Mouse (Mus musculus): ENCODE results near the gene Gm49425. TPM values are rescaled to one million over a fixed set of nuclear protein-coding genes. Genes with fewer than 3 reads are reported as not detected.
"Not testable (repeated sequence)": the region's sequence is repeated elsewhere in the genome, so short reads cannot be mapped to it uniquely, and the experiment has no call there.

The Gm49425 gene
- not detected in 2 replicates for total RNA-seq (2014; fragmentation: Nextera tagmentation)
- total RNA-seq (2017): not detected in 2 replicates
- polyA plus RNA-seq (2012): not detected in 2 replicates

DNA sequence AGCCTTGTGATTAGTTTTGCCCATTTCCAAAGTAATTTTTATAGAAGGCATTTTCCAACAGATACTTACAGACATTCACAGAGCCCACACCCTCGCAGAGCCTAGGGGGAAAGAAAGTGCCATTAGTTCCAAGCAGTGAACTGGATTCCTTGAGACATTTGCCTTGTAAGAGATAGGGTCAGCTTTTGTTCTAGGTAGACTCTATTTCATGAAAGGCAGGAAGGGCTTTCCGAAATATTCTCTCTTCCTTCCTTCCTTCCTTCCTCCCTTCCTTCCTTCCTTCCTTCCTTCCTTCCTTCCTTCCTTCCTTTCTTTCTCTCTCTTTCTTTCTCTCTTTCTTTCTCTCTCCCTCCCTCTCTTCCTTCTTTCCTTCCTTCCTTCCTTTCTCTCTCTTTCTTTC, at the start of gene Gm49425:
Gene Gm49425 (minus strand): TSS at position 101 of the 400 bp plus-strand sequence.
- H3K9me3 ChIP-seq (replicated peaks): peaks cover 14% of the 10 kb centered on the region
- not testable (repeated sequence) for ATAC-seq (ENCODE audit: extremely low read depth, insufficient number of reproducible peaks, low FRiP score, poor library complexity, severe bottlenecking); H3K27me3 ChIP-seq (ENCODE audit: insufficient read depth, low read length); H3K4me1 ChIP-seq (ENCODE audit: insufficient read depth, low read depth, low read length); DNase-seq (ENCODE audit: low spot score); H3K4me3 ChIP-seq (ENCODE audit: low read depth, low read length); H3K36me3 ChIP-seq (replicated peaks)

DNA sequence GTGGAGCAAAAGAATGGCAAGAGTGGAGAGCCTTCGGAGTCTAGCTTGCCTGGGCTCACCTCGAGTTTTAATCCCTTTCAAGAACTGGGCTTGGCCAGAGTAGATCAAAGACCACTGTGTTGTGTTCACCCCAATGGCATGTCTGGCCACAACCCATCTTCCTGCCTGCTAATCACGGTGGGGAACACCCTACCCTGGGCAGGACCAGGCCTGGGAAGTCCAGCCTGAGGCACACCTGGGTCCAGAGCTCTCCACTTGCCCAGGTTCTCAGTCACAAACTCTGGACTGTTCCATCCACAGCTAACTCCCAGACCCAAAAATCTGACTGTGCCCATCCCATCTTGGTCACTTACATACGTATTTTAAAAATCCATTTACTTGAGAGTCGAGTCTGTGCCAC, 45.8 kb upstream of the Gm49425 start, which contains the start of gene Krt90:
Gene Krt90 (minus strand): TSS at position 101 of the 400 bp plus-strand sequence.
- DNase-seq (ENCODE audit: low spot score) (no peak), ATAC-seq (ENCODE audit: extremely low read depth, insufficient number of reproducible peaks, low FRiP score, poor library complexity, severe bottlenecking) (no peak)
- peaks cover 54% of the 10 kb centered on the region for H3K9me3 ChIP-seq (replicated peaks)
- TF ChIP-seq CTCF (IDR thresholded peaks at IDR 0.05; ENCODE audit: low read depth, low read length) (no peak), POLR2AphosphoS5 (IDR thresholded peaks at IDR 0.05; ENCODE audit: insufficient replicate concordance, low read depth, low read length) (no peak), GATA1 (IDR thresholded peaks at IDR 0.05; ENCODE audit: borderline replicate concordance, low read length) (no peak), TAL1 (conservative IDR thresholded peaks at IDR 0.05; ENCODE audit: low read depth, low read length) (no peak), GATA2 (IDR thresholded peaks at IDR 0.05; ENCODE audit: borderline replicate concordance, low read depth, low read length) (no peak)
- H3K36me3 ChIP-seq (replicated peaks): no peaks in the 10 kb centered on the region
- H3K4me3 ChIP-seq (ENCODE audit: low read depth, low read length): no peak within 1 kb of the TSS
- H3K4me1 ChIP-seq (ENCODE audit: insufficient read depth, low read depth, low read length): no peaks in the 10 kb centered on the region
- H3K27me3 ChIP-seq (ENCODE audit: insufficient read depth, low read length): no peaks in the 10 kb centered on the region

DNA sequence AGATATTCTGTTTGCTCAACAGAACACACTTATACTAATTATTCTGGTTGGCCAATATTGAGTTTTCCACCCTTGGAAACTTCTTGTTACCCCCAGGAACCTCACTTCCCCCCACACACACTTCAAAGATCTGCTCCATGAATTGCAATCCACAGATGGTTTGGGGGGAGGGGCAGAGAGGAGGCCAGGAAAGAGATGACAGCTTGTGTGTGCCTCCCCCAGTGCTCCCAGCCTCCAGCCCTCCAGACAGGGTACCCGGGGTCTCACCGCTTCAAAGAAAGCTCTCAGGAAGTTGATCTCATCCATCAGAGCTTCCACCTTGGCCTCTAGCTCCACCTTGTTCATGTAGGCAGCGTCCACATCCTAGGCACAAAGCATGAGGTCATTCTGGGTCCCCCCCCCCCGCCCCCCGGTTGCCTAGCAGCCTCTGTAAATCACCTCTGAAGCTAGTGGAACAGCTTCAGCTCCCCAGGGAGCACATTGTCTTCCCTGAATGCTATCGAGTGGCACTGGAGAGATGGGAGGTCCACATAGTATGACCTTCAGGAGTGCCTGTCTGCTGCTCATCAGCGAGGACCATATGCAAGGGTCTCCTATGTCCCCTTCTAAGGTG, 41.1 kb upstream of the Gm49425 start:
- no peaks in the 10 kb centered on the region for H3K36me3 ChIP-seq (replicated peaks)
- TF ChIP-seq GATA2 (IDR thresholded peaks at IDR 0.05; ENCODE audit: borderline replicate concordance, low read depth, low read length) (no peak), GATA1 (IDR thresholded peaks at IDR 0.05; ENCODE audit: borderline replicate concordance, low read length) (no peak), POLR2AphosphoS5 (IDR thresholded peaks at IDR 0.05; ENCODE audit: insufficient replicate concordance, low read depth, low read length) (no peak), TAL1 (conservative IDR thresholded peaks at IDR 0.05; ENCODE audit: low read depth, low read length) (no peak), CTCF (IDR thresholded peaks at IDR 0.05; ENCODE audit: low read depth, low read length) (no peak)
- no peaks in the 10 kb centered on the region; the same call in 1 of the 2 replicates for H3K27me3 ChIP-seq (ENCODE audit: insufficient read depth, low read length)
- H3K9me3 ChIP-seq (replicated peaks): peaks cover 56% of the 10 kb centered on the region
- DNase-seq (ENCODE audit: low spot score) (no peak), ATAC-seq (ENCODE audit: extremely low read depth, insufficient number of reproducible peaks, low FRiP score, poor library complexity, severe bottlenecking) (no peak)
- no peak overlapping the region for H3K4me3 ChIP-seq (ENCODE audit: low read depth, low read length)
- no peaks in the 10 kb centered on the region for H3K4me1 ChIP-seq (ENCODE audit: insufficient read depth, low read depth, low read length)

DNA sequence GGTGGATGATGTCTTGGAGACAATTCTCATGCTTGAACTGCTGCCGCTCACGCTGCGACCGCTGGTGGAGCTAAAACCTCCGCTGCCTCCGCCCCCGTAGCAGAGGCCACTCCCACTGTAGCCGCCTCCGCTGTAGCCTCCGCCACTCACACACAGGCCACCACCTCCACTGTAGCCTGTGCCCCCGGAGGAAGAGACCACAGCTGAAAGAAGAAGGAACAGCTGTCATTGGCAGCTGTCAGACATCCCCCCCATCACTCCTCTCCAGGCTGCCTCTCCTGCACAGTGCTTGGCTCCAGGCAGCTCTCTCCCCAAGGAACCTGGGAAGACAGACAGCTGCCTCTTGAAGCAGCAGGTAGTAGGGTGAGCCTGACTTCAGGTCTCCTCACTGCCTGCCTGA, 36.1 kb upstream of the Gm49425 start:
- H3K36me3 ChIP-seq (replicated peaks): no peaks in the 10 kb centered on the region
- H3K27me3 ChIP-seq (ENCODE audit: insufficient read depth, low read length): no peaks in the 10 kb centered on the region; the same call in 1 of the 2 replicates
- no peak for DNase-seq (ENCODE audit: low spot score)
- no peak for ATAC-seq (ENCODE audit: extremely low read depth, insufficient number of reproducible peaks, low FRiP score, poor library complexity, severe bottlenecking)
- no peak for TF ChIP-seq CTCF (IDR thresholded peaks at IDR 0.05; ENCODE audit: low read depth, low read length)
- no peak for TF ChIP-seq GATA1 (IDR thresholded peaks at IDR 0.05; ENCODE audit: borderline replicate concordance, low read length)
- no peak for TF ChIP-seq TAL1 (conservative IDR thresholded peaks at IDR 0.05; ENCODE audit: low read depth, low read length)
- no peak for TF ChIP-seq POLR2AphosphoS5 (IDR thresholded peaks at IDR 0.05; ENCODE audit: insufficient replicate concordance, low read depth, low read length)
- TF ChIP-seq GATA2 (IDR thresholded peaks at IDR 0.05; ENCODE audit: borderline replicate concordance, low read depth, low read length): no peak
- H3K9me3 ChIP-seq (replicated peaks): peaks cover 52% of the 10 kb centered on the region
- no peak overlapping the region for H3K4me3 ChIP-seq (ENCODE audit: low read depth, low read length)
- no peaks in the 10 kb centered on the region for H3K4me1 ChIP-seq (ENCODE audit: insufficient read depth, low read depth, low read length)

DNA sequence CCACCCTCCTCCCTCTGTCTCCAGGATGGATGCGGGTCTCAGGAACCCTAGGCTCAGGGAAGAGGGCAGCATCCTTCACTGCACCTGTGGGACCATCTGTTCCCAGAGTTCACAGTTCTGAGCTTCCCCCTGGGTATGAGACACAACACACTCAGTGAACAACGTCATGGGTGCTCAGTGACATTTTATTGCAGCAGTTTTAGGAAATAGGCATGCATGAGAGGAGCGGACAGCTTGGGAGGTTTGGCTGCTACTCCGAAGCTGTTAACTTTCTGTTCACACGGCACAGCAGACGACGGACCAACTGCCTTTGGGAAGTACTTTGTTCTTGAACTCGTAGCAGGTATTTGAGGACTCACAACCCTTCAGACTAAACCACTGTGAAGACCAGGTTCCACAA, 35.1 kb upstream of the Gm49425 start:
- Histone ChIP-seq H3K36me3 (replicated peaks) (no peaks in the 10 kb centered on the region), H3K27me3 (ENCODE audit: insufficient read depth, low read length) (no peaks in the 10 kb centered on the region; the same call in 1 of the 2 replicates)
- ATAC-seq (ENCODE audit: extremely low read depth, insufficient number of reproducible peaks, low FRiP score, poor library complexity, severe bottlenecking): no peak

DNA sequence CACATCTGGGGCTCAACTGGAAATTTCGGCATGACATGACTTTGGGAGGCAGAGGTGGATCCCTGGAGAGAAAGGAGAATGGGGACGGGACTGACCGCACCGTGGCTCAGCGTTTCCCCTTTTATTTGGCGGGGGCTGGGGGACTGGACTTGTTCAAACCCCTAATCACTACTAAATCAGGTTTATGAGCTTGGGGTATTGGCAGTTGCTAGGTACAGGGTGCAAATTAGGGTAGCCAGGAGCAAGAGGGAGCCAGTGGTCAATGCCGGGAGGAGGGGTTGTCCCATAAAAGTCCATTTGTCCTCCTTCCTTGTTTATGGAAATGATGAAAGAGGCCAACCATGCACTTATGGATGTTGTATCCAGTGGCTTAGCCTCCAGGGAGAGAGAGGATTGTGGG, 33.5 kb upstream of the Gm49425 start, which contains the start of gene Krt82:
Gene Krt82 (minus strand): TSS at position 101 of the 400 bp plus-strand sequence.
- H3K27me3 ChIP-seq (ENCODE audit: insufficient read depth, low read length): no peaks in the 10 kb centered on the region; the same call in 1 of the 2 replicates

More for the DNA sequence above, 35.1 kb upstream of the Gm49425 start:
- peaks cover 59% of the 10 kb centered on the region for H3K9me3 ChIP-seq (replicated peaks)
- TF ChIP-seq CTCF (IDR thresholded peaks at IDR 0.05; ENCODE audit: low read depth, low read length) (no peak), GATA2 (IDR thresholded peaks at IDR 0.05; ENCODE audit: borderline replicate concordance, low read depth, low read length) (no peak), TAL1 (conservative IDR thresholded peaks at IDR 0.05; ENCODE audit: low read depth, low read length) (no peak), GATA1 (IDR thresholded peaks at IDR 0.05; ENCODE audit: borderline replicate concordance, low read length) (no peak), POLR2AphosphoS5 (IDR thresholded peaks at IDR 0.05; ENCODE audit: insufficient replicate concordance, low read depth, low read length) (no peak)
- H3K4me1 ChIP-seq (ENCODE audit: insufficient read depth, low read depth, low read length): no peaks in the 10 kb centered on the region
- H3K4me3 ChIP-seq (ENCODE audit: low read depth, low read length): no peak overlapping the region
- no peak for DNase-seq (ENCODE audit: low spot score)

More for the DNA sequence above, 33.5 kb upstream of the Gm49425 start, which contains the start of gene Krt82:
- ATAC-seq (ENCODE audit: extremely low read depth, insufficient number of reproducible peaks, low FRiP score, poor library complexity, severe bottlenecking) (no peak), DNase-seq (ENCODE audit: low spot score) (no peak)
- H3K36me3 ChIP-seq (replicated peaks): no peaks in the 10 kb centered on the region
- H3K4me1 ChIP-seq (ENCODE audit: insufficient read depth, low read depth, low read length): no peaks in the 10 kb centered on the region
- peaks cover 62% of the 10 kb centered on the region for H3K9me3 ChIP-seq (replicated peaks)
- no peak within 1 kb of the TSS for H3K4me3 ChIP-seq (ENCODE audit: low read depth, low read length)
- TF ChIP-seq GATA1 (IDR thresholded peaks at IDR 0.05; ENCODE audit: borderline replicate concordance, low read length) (no peak), POLR2AphosphoS5 (IDR thresholded peaks at IDR 0.05; ENCODE audit: insufficient replicate concordance, low read depth, low read length) (no peak), GATA2 (IDR thresholded peaks at IDR 0.05; ENCODE audit: borderline replicate concordance, low read depth, low read length) (no peak), TAL1 (conservative IDR thresholded peaks at IDR 0.05; ENCODE audit: low read depth, low read length) (no peak), CTCF (IDR thresholded peaks at IDR 0.05; ENCODE audit: low read depth, low read length) (no peak)
